ENCODE assay signal across 12 mouse cellular contexts in the genomic region with DNA sequence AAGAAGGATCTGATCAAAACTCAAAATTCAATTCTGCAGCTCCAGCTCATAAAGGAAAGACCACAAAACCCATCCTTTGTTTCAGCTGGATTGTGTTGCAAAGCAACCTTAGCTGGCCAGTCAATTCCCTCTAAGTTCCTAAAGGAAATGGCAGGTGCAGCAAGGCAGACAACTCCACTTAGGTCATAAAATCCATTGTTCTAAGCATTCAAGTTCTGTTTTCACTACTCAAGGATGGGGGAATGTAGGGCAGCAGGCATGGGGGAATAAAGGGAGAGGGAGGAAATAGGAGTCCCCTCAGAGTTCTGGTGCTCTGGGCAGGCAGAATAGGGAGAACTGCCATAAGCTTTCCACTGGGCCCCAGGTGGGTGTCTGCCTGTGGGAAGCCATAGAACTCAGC.
"Had no signal": no experiment of that assay in that cellular context is flagged by ENCODE, and none has a peak within 500 bp of the region (broad histone marks: within the 10 kb centered on the region; RNA-seq: fewer than 3 reads in every experiment).

No protein-coding gene starts in this region.

- DNase-seq: retina, postnatal 1 day; right cerebral cortex, adult 18-20 months; right cerebral cortex, postnatal 14 days; right cerebral cortex, postnatal 25 days; right cerebral cortex, postnatal 4 days; spleen, adult 18-20 months; thymus, adult 18-20 months; thymus, adult 2 months; thymus, postnatal 14 days; thymus, postnatal 25 days; thymus, postnatal 36 days; thymus, postnatal 4 days had no signal
